Mouse (Mus musculus) heart, adult 2 months (tissue): Measurements from ENCODE around the gene Opn1sw.
"Not testable (repeated sequence)": the region's sequence is repeated elsewhere in the genome, so short reads cannot be mapped to it uniquely, and the experiment has no call there.

Experiments used
- CTCF ChIP-seq: fragments of 200-600 bp; IDR thresholded peaks from 2 replicates; pipeline ENCODE4 v1.8.1; 2022; ENCODE audit warnings: antibody characterized with exemption, mild to moderate bottlenecking, moderate library complexity
- EP300 ChIP-seq: fragments of 200-500 bp; IDR thresholded peaks from 2 replicates; pipeline ENCODE4 v1.6.1; 2011; ENCODE audit warnings: low read depth, low read length, control low read depth; ENCODE audit not compliant: insufficient read depth

- not testable (repeated sequence) for TF ChIP-seq EP300, CTCF
Measured at GRCm38 (mm10) chr6:29391241-29391640, 3.0 kb upstream of the Opn1sw start.
